Mouse (Mus musculus) midbrain, embryonic 15.5 days (tissue): Measurements from ENCODE around the gene Cd47. TPM values are rescaled to one million over a fixed set of nuclear protein-coding genes. Genes with fewer than 3 reads are reported as not detected.
A peak's percentile ranks its signal among the peaks of the same experiment; 100 is the strongest.

ENCODE experiments used
- ATAC-seq: fragments of 200-750 bp; cut with Nextera tagmentation; replicated peaks from 2 replicates; pipeline ENCODE4 v1.8.0; 2017; ENCODE audit warnings: moderate TSS enrichment
- H3K27ac ChIP-seq: fragments of 300-500 bp; sonication (generic); 2 replicates; pipeline ENCODE4 v1.5.1; 2015; ENCODE audit warnings: mild to moderate bottlenecking, inconsistent platforms
- H3K27me3 ChIP-seq: fragments of 300-500 bp; sonication (generic); replicated peaks from 2 replicates; pipeline ENCODE4 v1.6.1; 2015; ENCODE audit warnings: inconsistent platforms
- H3K36me3 ChIP-seq: fragments of 300-500 bp; sonication (generic); replicated peaks from 2 replicates; pipeline ENCODE4 v1.6.1; 2015; ENCODE audit warnings: inconsistent platforms
- H3K4me1 ChIP-seq: fragments of 300-500 bp; sonication (generic); 2 replicates; pipeline ENCODE4 v1.6.1; 2015; ENCODE audit warnings: inconsistent platforms
- H3K4me2 ChIP-seq: fragments of 300-500 bp; sonication (generic); 2 replicates; pipeline ENCODE4 v1.6.1; 2015; ENCODE audit warnings: inconsistent platforms, mild to moderate bottlenecking, moderate library complexity
- H3K4me3 ChIP-seq: fragments of 300-500 bp; sonication (generic); 2 replicates; pipeline ENCODE4 v1.5.1; 2015; ENCODE audit warnings: mild to moderate bottlenecking, inconsistent platforms
- H3K9ac ChIP-seq: fragments of 300-500 bp; sonication (generic); 2 replicates; pipeline ENCODE4 v1.6.1; 2015; ENCODE audit warnings: mild to moderate bottlenecking, inconsistent platforms
- H3K9me3 ChIP-seq: fragments of 300-500 bp; sonication (generic); 2 replicates; pipeline ENCODE4 v1.6.1; 2016; ENCODE audit warnings: inconsistent platforms
- WGBS: fragments of 180-500 bp; shearing (Covaris S2); methylation state at CpG from one replicate; pipeline ENCODE4 v1.1.7; 2015; ENCODE audit warnings: mixed read lengths; 5-methylcytosine and 5-hydroxymethylcytosine counted together
- polyA plus RNA-seq: library from polyadenylated mRNA; unstranded; fragments of >200 nt; fragmentation: Nextera tagmentation; extraction: Ambion mirVana; gene quantifications from 2 replicates; pipeline ENCODE4 v1.2.1, GENCODE M21; 2015

Cd47 gene
- polyA plus RNA-seq, 1 experiment from 2014 or later = 134 TPM

- Histone ChIP-seq H3K36me3 (0 out of 2 replicates have a peak, but pooled peaks cover 2% of the 10 kb centered on the region), H3K4me3 (no peak overlapping the region)
Measured at GRCm38 (mm10) chr16:49906940-49907339, 106.6 kb downstream of the Cd47 start.

GRCm38 (mm10) chr16:49907356-49907755 is 107.0 kb downstream of the Cd47 start:
- H3K36me3 ChIP-seq = 0 out of 2 replicates have a peak, but pooled peaks cover 2% of the 10 kb centered on the region
- H3K9ac ChIP-seq = no peak overlapping the region
- ATAC-seq = 0 out of 2 replicates have a peak, but pooled peaks have one; percentile 43
- H3K4me3 ChIP-seq = no peak overlapping the region
- H3K27ac ChIP-seq = no peak overlapping the region
- no peaks in the 10 kb centered on the region for H3K4me1 ChIP-seq
- H3K9me3 ChIP-seq = no peaks in the 10 kb centered on the region
- 32% methylated on average over 4 of the region's 4 CpGs for WGBS
- H3K4me2 ChIP-seq = no peak overlapping the region
- H3K27me3 ChIP-seq = no peaks in the 10 kb centered on the region

More at GRCm38 (mm10) chr16:49906940-49907339, 106.6 kb downstream of the Cd47 start:
- no peak overlapping the region for H3K4me2 ChIP-seq
- no peak overlapping the region for H3K27ac ChIP-seq
- no peaks in the 10 kb centered on the region for H3K4me1 ChIP-seq
- no peaks in the 10 kb centered on the region for H3K27me3 ChIP-seq
- no peak overlapping the region for H3K9ac ChIP-seq
- no peaks in the 10 kb centered on the region for H3K9me3 ChIP-seq
- ATAC-seq = no peak
- WGBS = 88% methylated on average over 2 of the region's 2 CpGs

- WGBS = 64% methylated on average over 8 of the region's 8 CpGs
- no peak overlapping the region for H3K4me3 ChIP-seq
- H3K4me1 ChIP-seq = no peaks in the 10 kb centered on the region
- H3K9ac ChIP-seq = no peak overlapping the region
- no peak overlapping the region for H3K4me2 ChIP-seq
- ATAC-seq = no peak
- no peak overlapping the region for H3K27ac ChIP-seq
- H3K9me3 ChIP-seq = no peaks in the 10 kb centered on the region
- H3K27me3 ChIP-seq = no peaks in the 10 kb centered on the region
- no peaks in the 10 kb centered on the region for H3K36me3 ChIP-seq
Measured at GRCm38 (mm10) chr16:49909536-49909935, 109.2 kb downstream of the Cd47 start.

- Histone ChIP-seq H3K36me3 (no peaks in the 10 kb centered on the region), H3K9me3 (no peaks in the 10 kb centered on the region), H3K27ac (no peak overlapping the region), H3K4me1 (no peaks in the 10 kb centered on the region), H3K4me3 (no peak overlapping the region), H3K9ac (no peak overlapping the region), H3K4me2 (no peak overlapping the region), H3K27me3 (no peaks in the 10 kb centered on the region)
- 82% methylated on average over 2 of the region's 2 CpGs for whole genome bisulfite sequencing
- no peak for ATAC-seq
Measured at GRCm38 (mm10) chr16:49914094-49914493, 113.8 kb downstream of the Cd47 start.

- ATAC-seq = no peak
- no peak overlapping the region for H3K4me3 ChIP-seq
- no peaks in the 10 kb centered on the region for H3K9me3 ChIP-seq
- WGBS = 89% methylated on average over 11 of the region's 11 CpGs
- no peak overlapping the region for H3K9ac ChIP-seq
- no peaks in the 10 kb centered on the region for H3K36me3 ChIP-seq
- no peak overlapping the region for H3K4me2 ChIP-seq
- no peak overlapping the region for H3K27ac ChIP-seq
- H3K27me3 ChIP-seq = no peaks in the 10 kb centered on the region
- H3K4me1 ChIP-seq = no peaks in the 10 kb centered on the region
Measured at GRCm38 (mm10) chr16:49915532-49916476, 115.5 kb downstream of the Cd47 start.

GRCm38 (mm10) chr16:49920191-49920590 is 119.9 kb downstream of the Cd47 start:
- no peaks in the 10 kb centered on the region for H3K36me3 ChIP-seq
- no peak overlapping the region for H3K9ac ChIP-seq
- no peak for ATAC-seq
- H3K4me2 ChIP-seq = no peak overlapping the region
- no peak overlapping the region for H3K27ac ChIP-seq
- H3K4me1 ChIP-seq = no peaks in the 10 kb centered on the region
- H3K4me3 ChIP-seq = no peak overlapping the region
- no peaks in the 10 kb centered on the region for H3K27me3 ChIP-seq
- 88% methylated on average over 10 of the region's 10 CpGs for WGBS
- H3K9me3 ChIP-seq = no peaks in the 10 kb centered on the region

GRCm38 (mm10) chr16:49921677-49922076 is 121.3 kb downstream of the Cd47 start:
- Histone ChIP-seq H3K4me1 (no peaks in the 10 kb centered on the region), H3K27ac (no peak overlapping the region), H3K9me3 (no peaks in the 10 kb centered on the region), H3K4me2 (no peak overlapping the region), H3K9ac (no peak overlapping the region), H3K27me3 (no peaks in the 10 kb centered on the region), H3K4me3 (no peak overlapping the region), H3K36me3 (no peaks in the 10 kb centered on the region)
- no peak for ATAC-seq
- 89% methylated on average over 6 of the region's 6 CpGs for WGBS

GRCm38 (mm10) chr16:49922098-49922497 is 121.8 kb downstream of the Cd47 start:
- no peaks in the 10 kb centered on the region for H3K9me3 ChIP-seq

GRCm38 (mm10) chr16:49923720-49924119 is 123.4 kb downstream of the Cd47 start:
- WGBS = 63% methylated on average over 9 of the region's 9 CpGs
- H3K9ac ChIP-seq = no peak overlapping the region
- no peaks in the 10 kb centered on the region for H3K36me3 ChIP-seq
- no peak overlapping the region for H3K4me3 ChIP-seq
- H3K4me1 ChIP-seq = no peaks in the 10 kb centered on the region
- no peaks in the 10 kb centered on the region for H3K9me3 ChIP-seq
- no peak overlapping the region for H3K4me2 ChIP-seq
- no peaks in the 10 kb centered on the region for H3K27me3 ChIP-seq
- H3K27ac ChIP-seq = no peak overlapping the region
- no peak for ATAC-seq

More at GRCm38 (mm10) chr16:49922098-49922497, 121.8 kb downstream of the Cd47 start:
- no peak overlapping the region for H3K4me2 ChIP-seq
- no peak overlapping the region for H3K9ac ChIP-seq
- no peaks in the 10 kb centered on the region for H3K4me1 ChIP-seq
- H3K4me3 ChIP-seq = no peak overlapping the region
- H3K36me3 ChIP-seq = no peaks in the 10 kb centered on the region
- ATAC-seq = no peak
- no peaks in the 10 kb centered on the region for H3K27me3 ChIP-seq
- WGBS = 87% methylated on average over 11 of the region's 11 CpGs
- no peak overlapping the region for H3K27ac ChIP-seq

- no peak overlapping the region for H3K9ac ChIP-seq
- no peaks in the 10 kb centered on the region for H3K4me1 ChIP-seq
- H3K4me3 ChIP-seq = no peak overlapping the region
- ATAC-seq = 0 out of 2 replicates have a peak, but pooled peaks have one; percentile 11
- no peaks in the 10 kb centered on the region for H3K27me3 ChIP-seq
- H3K36me3 ChIP-seq = no peaks in the 10 kb centered on the region
- WGBS = 76% methylated on average over 1 of the region's 1 CpGs
- H3K27ac ChIP-seq = no peak overlapping the region
- H3K9me3 ChIP-seq = no peaks in the 10 kb centered on the region
- no peak overlapping the region for H3K4me2 ChIP-seq
Measured at GRCm38 (mm10) chr16:49924941-49925340, 124.6 kb downstream of the Cd47 start.

- Histone ChIP-seq H3K4me3 (no peak overlapping the region), H3K36me3 (no peaks in the 10 kb centered on the region)
Measured at GRCm38 (mm10) chr16:49933274-49933673, 132.9 kb downstream of the Cd47 start.

GRCm38 (mm10) chr16:49936008-49936443 is 135.7 kb downstream of the Cd47 start:
- Histone ChIP-seq H3K9ac (no peak overlapping the region), H3K4me1 (peaks cover 10% of the 10 kb centered on the region; the same call in 1 of the 2 replicates), H3K36me3 (no peaks in the 10 kb centered on the region), H3K9me3 (no peaks in the 10 kb centered on the region), H3K4me2 (no peak overlapping the region), H3K4me3 (no peak overlapping the region), H3K27ac (no peak overlapping the region), H3K27me3 (no peaks in the 10 kb centered on the region)
- no peak for ATAC-seq
- WGBS = 84% methylated on average over 6 of the region's 6 CpGs

More at GRCm38 (mm10) chr16:49933274-49933673, 132.9 kb downstream of the Cd47 start:
- Histone ChIP-seq H3K9ac (no peak overlapping the region), H3K9me3 (no peaks in the 10 kb centered on the region), H3K4me2 (no peak overlapping the region), H3K27me3 (no peaks in the 10 kb centered on the region), H3K27ac (no peak overlapping the region), H3K4me1 (peaks cover 10% of the 10 kb centered on the region; the same call in 1 of the 2 replicates)
- no peak for ATAC-seq
- 85% methylated on average over 5 of the region's 5 CpGs for WGBS
